Mouse (Mus musculus) heart, postnatal 0 days (tissue): Measurements from ENCODE around the gene Olfr1340. TPM values are rescaled to one million over a fixed set of nuclear protein-coding genes. Genes with fewer than 3 reads are reported as not detected.

ENCODE experiments used
- ATAC-seq: fragments of 200-750 bp; cut with Nextera tagmentation; 2 replicates; pipeline ENCODE4 v1.8.0; 2017; ENCODE audit warnings: low read depth, moderate number of reproducible peaks, moderate library complexity; ENCODE audit not compliant: insufficient read depth
- DNase-seq: peaks from one replicate; pipeline ENCODE4 v3.0.0-alpha.2; 2016; ENCODE audit warnings: low spot score
- H3K27ac ChIP-seq: fragments of 300-500 bp; sonication (generic); 2 replicates; pipeline ENCODE4 v1.5.1; 2014; ENCODE audit warnings: low read depth, mild to moderate bottlenecking
- H3K27me3 ChIP-seq: fragments of 300-500 bp; sonication (generic); 2 replicates; pipeline ENCODE4 v1.6.1; 2014; ENCODE audit warnings: low read length, mixed read lengths; ENCODE audit not compliant: control insufficient read depth, insufficient read depth
- H3K36me3 ChIP-seq: fragments of 300-500 bp; sonication (generic); replicated peaks from 2 replicates; pipeline ENCODE4 v1.6.1; 2014; ENCODE audit warnings: low read length, mixed read lengths; ENCODE audit not compliant: control insufficient read depth, insufficient read depth
- H3K4me1 ChIP-seq: fragments of 300-500 bp; sonication (generic); 2 replicates; pipeline ENCODE4 v1.6.1; 2014; ENCODE audit warnings: antibody characterized with exemption; ENCODE audit not compliant: control insufficient read depth, insufficient read depth
- H3K4me2 ChIP-seq: fragments of 300-500 bp; sonication (generic); 2 replicates; pipeline ENCODE4 v1.6.1; 2014; ENCODE audit warnings: low read depth, mild to moderate bottlenecking, low read length, moderate library complexity
- H3K4me3 ChIP-seq: fragments of 300-500 bp; sonication (generic); 2 replicates; pipeline ENCODE4 v1.5.1; 2014; ENCODE audit warnings: low read depth, low read length
- H3K9ac ChIP-seq: fragments of 300-500 bp; sonication (generic); replicated peaks from 2 replicates; pipeline ENCODE4 v1.6.1; 2014; ENCODE audit warnings: low read depth, low read length, mixed read lengths
- H3K9me3 ChIP-seq: fragments of 300-500 bp; sonication (generic); replicated peaks from 2 replicates; pipeline ENCODE4 v1.6.1; 2016; ENCODE audit warnings: low read length; ENCODE audit not compliant: control insufficient read depth
- CTCF ChIP-seq: IDR thresholded peaks from 2 replicates; pipeline ENCODE4 v1.5.1; 2016; ENCODE audit warnings: antibody characterized with exemption, control low read depth, low read depth
- EP300 ChIP-seq: IDR thresholded peaks from 2 replicates; pipeline ENCODE4 v1.6.1; 2016; ENCODE audit warnings: antibody characterized with exemption, low read depth
- WGBS: fragments of 180-500 bp; shearing (Covaris S2); extraction: QIAGEN DNeasy Blood & Tissue Kit; methylation state at CpG from one replicate; pipeline ENCODE4 v1.1.7; 2014; 5-methylcytosine and 5-hydroxymethylcytosine counted together
- polyA plus RNA-seq: library from polyadenylated mRNA; unstranded; fragments of >200 nt; fragmentation: Nextera tagmentation; extraction: Ambion mirVana; gene quantifications from 2 replicates; pipeline ENCODE4 v1.2.1, GENCODE M21; 2015
- total RNA-seq: library from RNA; depleted of rRNA; stranded (reverse); fragments of >200 nt; gene quantifications from 2 replicates; pipeline ENCODE4 v1.2.3, GENCODE M21; 2014; ENCODE audit warnings: low replicate concordance; rRNA removed

Olfr1340 gene
- total RNA-seq (not detected in 2 replicates), polyA plus RNA-seq (not detected in 2 replicates)

DNA sequence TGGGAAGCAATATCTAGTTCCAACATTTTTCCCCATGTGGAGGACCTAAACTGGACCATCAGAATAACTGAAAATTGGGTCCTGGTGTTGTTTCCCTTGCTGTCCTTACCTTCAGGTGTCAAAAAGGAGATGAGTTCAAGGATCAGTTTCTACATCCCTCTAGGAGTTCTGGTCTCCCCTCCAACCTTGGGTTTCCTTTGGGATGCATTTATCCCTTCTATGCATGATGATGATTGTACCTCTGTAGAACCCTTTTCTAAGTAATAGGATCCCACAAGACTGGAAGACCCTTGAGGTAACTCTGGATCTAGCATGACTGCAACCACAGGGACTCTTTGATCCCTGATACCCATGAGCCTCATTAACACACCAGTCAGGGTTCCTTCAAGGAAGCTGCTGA lies at the start of gene Olfr1340:
Gene Olfr1340 (plus strand): TSS at position 301 of the 400 bp plus-strand sequence.
- no peak for TF ChIP-seq CTCF
- TF ChIP-seq EP300, result no peak
- Histone ChIP-seq H3K36me3 (no peaks in the 10 kb centered on the region), H3K4me2 (no peak within 1 kb of the TSS), H3K27me3 (no peaks in the 10 kb centered on the region), H3K9me3 (no peaks in the 10 kb centered on the region), H3K4me3 (no peak within 1 kb of the TSS), H3K27ac (no peak within 1 kb of the TSS), H3K4me1 (no peaks in the 10 kb centered on the region), H3K9ac (no peak within 1 kb of the TSS)
- no peak for ATAC-seq
- DNase-seq, result no peak

DNA sequence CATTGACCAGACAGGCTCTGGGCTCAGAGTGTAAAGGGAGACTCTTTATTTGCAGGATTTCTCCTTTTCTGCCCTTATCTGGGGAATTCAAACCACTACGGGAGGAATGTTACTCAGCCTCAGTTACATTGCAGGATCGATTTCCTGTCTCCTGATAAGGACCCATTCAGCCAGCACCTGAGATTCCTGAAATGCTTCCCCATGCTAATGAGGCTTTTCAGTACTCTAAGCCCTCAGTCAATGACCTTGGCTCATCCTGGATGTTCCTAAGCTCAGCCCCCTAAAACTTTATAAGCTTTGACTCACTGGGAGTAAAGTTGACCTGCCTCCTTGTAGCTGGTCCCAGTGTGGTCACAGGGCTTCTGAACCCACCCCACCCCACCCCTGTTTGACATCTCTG lies 32.9 kb upstream of the Olfr1340 start:
- no peak for ATAC-seq
- no peak overlapping the region for H3K4me3 ChIP-seq
- TF ChIP-seq CTCF (no peak), EP300 (no peak)
- H3K4me2 ChIP-seq, result no peak overlapping the region
- H3K4me1 ChIP-seq, result no peaks in the 10 kb centered on the region
- no peak overlapping the region for H3K27ac ChIP-seq
- no peak for DNase-seq
- no peaks in the 10 kb centered on the region for H3K36me3 ChIP-seq
- no peaks in the 10 kb centered on the region for H3K9me3 ChIP-seq
- 7% methylated on average over 2 of the region's 2 CpGs for WGBS
- no peak overlapping the region for H3K9ac ChIP-seq
- no peaks in the 10 kb centered on the region for H3K27me3 ChIP-seq

DNA sequence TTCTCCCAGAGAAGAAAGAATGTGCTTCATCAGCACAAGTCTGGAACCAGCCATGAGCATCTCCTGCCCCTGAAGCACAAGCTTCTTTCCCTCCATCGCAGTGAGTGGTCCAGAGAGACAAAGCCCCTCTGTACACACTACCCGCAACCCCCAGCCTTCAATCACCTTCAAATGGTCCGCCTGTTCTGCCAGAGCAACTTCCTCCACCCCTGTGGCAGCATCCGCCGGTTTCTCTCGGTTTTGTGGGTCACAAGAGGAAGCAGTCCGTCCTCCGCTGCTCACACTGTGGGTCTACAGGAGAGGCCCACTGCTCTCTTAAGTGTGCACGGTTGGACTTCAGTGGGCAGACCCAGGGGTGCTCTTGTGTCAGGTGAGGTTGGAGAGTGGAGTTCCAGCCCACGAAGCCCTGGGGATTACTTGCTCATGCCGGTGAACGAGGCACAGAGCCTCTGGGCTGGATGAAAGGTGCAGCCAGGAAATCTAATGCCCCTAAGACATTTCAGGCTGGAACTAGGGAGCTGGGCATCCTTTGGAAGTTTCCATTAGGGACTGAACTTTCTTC lies 27.4 kb upstream of the Olfr1340 start, which contains the start of gene Olfr1342:
Gene Olfr1342 (minus strand): TSS at position 345 of the 562 bp plus-strand sequence.
- Histone ChIP-seq H3K4me1 (no peaks in the 10 kb centered on the region), H3K27ac (no peak within 1 kb of the TSS), H3K9ac (no peak within 1 kb of the TSS), H3K27me3 (no peaks in the 10 kb centered on the region), H3K36me3 (no peaks in the 10 kb centered on the region), H3K9me3 (no peaks in the 10 kb centered on the region), H3K4me2 (no peak within 1 kb of the TSS), H3K4me3 (no peak within 1 kb of the TSS)
- TF ChIP-seq CTCF, result no peak
- TF ChIP-seq EP300, result no peak
- no peak for DNase-seq
- no peak for ATAC-seq
- 58% methylated on average over 12 of the region's 12 CpGs for WGBS

DNA sequence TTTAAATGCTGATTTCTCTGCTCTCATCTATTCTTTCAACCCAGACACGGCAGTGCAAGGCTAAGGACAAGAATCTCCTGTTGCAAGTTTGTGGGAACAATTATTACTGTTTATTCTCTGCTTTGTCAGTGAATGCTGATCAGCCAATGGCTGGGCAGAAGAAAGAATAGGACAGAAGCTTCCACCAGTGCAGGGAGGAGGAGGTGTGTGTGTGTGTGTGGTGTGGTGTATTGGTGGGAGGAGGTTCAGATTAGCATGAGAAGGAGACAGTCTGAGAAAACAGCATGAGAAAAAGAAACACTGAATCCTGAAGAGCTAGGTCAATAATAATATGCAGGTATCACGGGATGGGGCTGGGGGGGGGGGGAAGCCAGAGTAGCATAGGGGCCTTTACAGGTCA lies 26.1 kb upstream of the Olfr1340 start:
- Histone ChIP-seq H3K4me2 (no peak overlapping the region), H3K27me3 (no peaks in the 10 kb centered on the region), H3K9me3 (no peaks in the 10 kb centered on the region), H3K4me3 (no peak overlapping the region), H3K36me3 (no peaks in the 10 kb centered on the region), H3K9ac (no peak overlapping the region), H3K27ac (no peak overlapping the region), H3K4me1 (no peaks in the 10 kb centered on the region)
- ATAC-seq (no peak), DNase-seq (no peak)
- 50% methylated on average over 2 of the region's 2 CpGs for WGBS
- TF ChIP-seq EP300, result no peak
- no peak for TF ChIP-seq CTCF

DNA sequence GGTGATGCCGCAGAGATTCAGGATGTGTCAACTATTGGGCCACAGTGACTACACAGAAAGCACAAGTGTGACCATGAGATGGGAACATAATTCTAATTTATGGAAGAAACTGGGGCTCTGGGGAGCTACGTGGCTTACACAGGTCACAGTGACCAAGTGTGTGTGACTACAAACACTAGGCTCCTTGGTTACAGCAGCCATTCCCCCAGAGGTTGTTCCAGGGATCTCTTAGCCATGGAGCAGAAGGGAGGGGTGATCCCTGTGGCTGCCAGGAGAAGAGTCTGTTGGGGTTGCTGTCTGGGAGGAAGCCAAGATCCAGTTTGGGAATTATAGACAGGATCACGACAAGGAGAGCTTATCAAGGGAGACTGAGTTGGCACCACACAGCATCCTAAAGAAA lies 16.7 kb upstream of the Olfr1340 start, which contains the start of gene Olfr1341:
Gene Olfr1341 (plus strand): TSS at position 301 of the 400 bp plus-strand sequence.
- no peak within 1 kb of the TSS for H3K4me3 ChIP-seq
- no peak within 1 kb of the TSS for H3K27ac ChIP-seq
- TF ChIP-seq CTCF, result no peak
- no peak for TF ChIP-seq EP300
- no peaks in the 10 kb centered on the region for H3K36me3 ChIP-seq
- 51% methylated on average over 3 of the region's 3 CpGs for whole genome bisulfite sequencing
- no peak within 1 kb of the TSS for H3K9ac ChIP-seq
- H3K9me3 ChIP-seq, result no peaks in the 10 kb centered on the region
- H3K27me3 ChIP-seq, result no peaks in the 10 kb centered on the region
- DNase-seq, result no peak
- ATAC-seq, result no peak
- no peak within 1 kb of the TSS for H3K4me2 ChIP-seq
- no peaks in the 10 kb centered on the region for H3K4me1 ChIP-seq

DNA sequence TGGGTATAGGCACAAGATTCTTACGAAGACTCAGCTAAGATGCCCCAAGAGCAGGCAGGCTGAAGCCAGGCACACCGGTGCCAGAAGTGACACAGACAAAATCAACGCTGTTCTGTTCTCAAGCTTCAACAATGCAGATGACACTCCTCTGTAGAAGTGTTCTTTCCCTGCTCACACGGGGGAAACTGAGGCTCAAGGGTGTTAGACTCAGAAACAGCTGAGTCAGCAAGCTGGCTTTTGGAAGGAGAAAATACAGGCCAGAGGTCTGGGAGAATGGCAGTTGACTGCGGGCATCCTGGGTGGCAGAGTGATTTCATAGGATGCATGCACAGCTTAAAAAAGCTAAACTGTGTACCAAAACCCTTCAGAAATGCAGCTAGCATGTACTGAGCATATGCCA lies 11.9 kb upstream of the Olfr1340 start:
- no peak for TF ChIP-seq CTCF
- no peak for TF ChIP-seq EP300
- Histone ChIP-seq H3K27me3 (no peaks in the 10 kb centered on the region), H3K9ac (no peak overlapping the region), H3K36me3 (no peaks in the 10 kb centered on the region), H3K9me3 (no peaks in the 10 kb centered on the region), H3K4me3 (no peak overlapping the region), H3K4me2 (no peak overlapping the region), H3K27ac (no peak overlapping the region), H3K4me1 (no peaks in the 10 kb centered on the region)
- no peak for DNase-seq
- ATAC-seq, result no peak
- WGBS, result 75% methylated on average over 5 of the region's 5 CpGs
